Mouse (Mus musculus) embryonic stem cell, embryonic (primary cell): ENCODE results near the gene Ttc6.

Experiments
- CTCF ChIA-PET, 4 experiments: fragments of 300-600 bp in 2 of 4; fragments of 350-600 bp in 2 of 4; sonication (Branson Sonifier 250); formaldehyde crosslinking; loops; one replicate each; lab custom pipeline; 2022; ENCODE audit warnings: inconsistent platforms in 2 of 4; lab: Charles Lee
- POLR2A ChIA-PET, 4 experiments: fragments of 300-600 bp in 2 of 4; fragments of 350-600 bp in 2 of 4; sonication (Branson Sonifier 250); formaldehyde crosslinking; loops; one replicate each; lab custom pipeline; 2022; ENCODE audit warnings: antibody characterized with exemption in 4 of 4, inconsistent platforms in 1 of 4; lab: Charles Lee

The Ttc6 gene

GRCm38 (mm10) chr12:57563909-57564308, at the start of gene Ttc6:
Ttc6 (plus strand) TSS chr12:57564113.
- ChIA-PET CTCF (interaction anchor here in 3 of 4 experiments (0.6 to 1.3 kb wide), 5 partner anchors 12 to 22 kb away, joined by 3 to 8 read pairs (median 4); no protein-coding TSS in a partner anchor), POLR2A (interaction anchor here in 2 of 4 experiments (0.5 to 2.1 kb wide), 3 partner anchors 14 to 551 kb away, joined by 3 to 7 read pairs (median 3); no protein-coding TSS in a partner anchor)

- ChIA-PET CTCF (no interaction called here), POLR2A (no interaction called here)
Measured at GRCm38 (mm10) chr12:57514552-57514951, 49.4 kb upstream of the Ttc6 start.

- POLR2A ChIA-PET: no interaction called here
- CTCF ChIA-PET: no interaction called here
Measured at GRCm38 (mm10) chr12:57515702-57516377, 48.1 kb upstream of the Ttc6 start.

GRCm38 (mm10) chr12:57528335-57528734, 35.6 kb upstream of the Ttc6 start:
- ChIA-PET CTCF (interaction anchor here in 1 of 4 experiments (1.3 kb wide), 1 partner anchor 14 kb away, joined by 5 read pairs; no protein-coding TSS in a partner anchor), POLR2A (no interaction called here)

- POLR2A ChIA-PET: interaction anchor here in 1 of 4 experiments (0.7 kb wide), 1 partner anchor 64 kb away, joined by 3 read pairs; no protein-coding TSS in a partner anchor
- CTCF ChIA-PET: interaction anchor here in 1 of 4 experiments (0.9 kb wide), 1 partner anchor 12 kb away, joined by 3 read pairs; no protein-coding TSS in a partner anchor
Measured at GRCm38 (mm10) chr12:57530474-57530873, 33.4 kb upstream of the Ttc6 start.

- CTCF ChIA-PET: interaction anchor here in 1 of 4 experiments (0.6 to 0.7 kb wide), 2 partner anchors 222 to 291 kb away, joined by 3 read pairs; no protein-coding TSS in a partner anchor
- POLR2A ChIA-PET: interaction anchor here in 1 of 4 experiments (0.7 to 0.8 kb wide), 2 partner anchors 10 kb away, joined by 3 read pairs; no protein-coding TSS in a partner anchor
Measured at GRCm38 (mm10) chr12:57534517-57534878, 29.4 kb upstream of the Ttc6 start.

- POLR2A ChIA-PET: interaction anchor here in 2 of 4 experiments (0.8 to 1.4 kb wide), 2 partner anchors 9 to 304 kb away, joined by 3 read pairs; no protein-coding TSS in a partner anchor
- CTCF ChIA-PET: interaction anchor here in 1 of 4 experiments (0.6 to 0.7 kb wide), 2 partner anchors 223 to 291 kb away, joined by 3 read pairs; no protein-coding TSS in a partner anchor
Measured at GRCm38 (mm10) chr12:57534879-57535611, 28.9 kb upstream of the Ttc6 start.

- ChIA-PET CTCF (interaction anchor here in 2 of 4 experiments (0.7 to 0.8 kb wide), 2 partner anchors 9 to 10 kb away, joined by 3 read pairs; no protein-coding TSS in a partner anchor), POLR2A (interaction anchor here in 2 of 4 experiments (0.6 to 1.4 kb wide), 2 partner anchors 305 to 841 kb away, joined by 3 to 4 read pairs; no protein-coding TSS in a partner anchor)
Measured at GRCm38 (mm10) chr12:57536056-57536908, 27.6 kb upstream of the Ttc6 start.

GRCm38 (mm10) chr12:57536909-57537670, 26.8 kb upstream of the Ttc6 start:
- CTCF ChIA-PET: interaction anchor here in 1 of 4 experiments (0.7 kb wide), 1 partner anchor 8 kb away, joined by 3 read pairs; no protein-coding TSS in a partner anchor
- POLR2A ChIA-PET: interaction anchor here in 2 of 4 experiments (0.6 to 1.0 kb wide), 2 partner anchors 10 to 841 kb away, joined by 3 to 4 read pairs; no protein-coding TSS in a partner anchor

GRCm38 (mm10) chr12:57537791-57538587, 25.9 kb upstream of the Ttc6 start:
- POLR2A ChIA-PET: interaction anchor here in 1 of 4 experiments (0.6 to 1.1 kb wide), 4 partner anchors 11 to 837 kb away, joined by 3 to 5 read pairs (median 3); no protein-coding TSS in a partner anchor
- CTCF ChIA-PET: interaction anchor here in 1 of 4 experiments (0.8 kb wide), 1 partner anchor 11 kb away, joined by 7 read pairs; no protein-coding TSS in a partner anchor

GRCm38 (mm10) chr12:57538588-57539550, 25.0 kb upstream of the Ttc6 start:
- POLR2A ChIA-PET: interaction anchor here in 1 of 4 experiments (0.6 to 1.1 kb wide), 3 partner anchors 11 to 838 kb away, joined by 3 to 5 read pairs (median 3); no protein-coding TSS in a partner anchor
- CTCF ChIA-PET: interaction anchor here in 2 of 4 experiments (0.6 to 1.3 kb wide), 3 partner anchors 10 to 87 kb away, joined by 3 to 9 read pairs (median 7); no protein-coding TSS in a partner anchor

GRCm38 (mm10) chr12:57539551-57539985, 24.3 kb upstream of the Ttc6 start:
- POLR2A ChIA-PET: interaction anchor here in 1 of 4 experiments (1.1 kb wide), 1 partner anchor 838 kb away, joined by 5 read pairs; no protein-coding TSS in a partner anchor

GRCm38 (mm10) chr12:57541118-57541517, 22.8 kb upstream of the Ttc6 start:
- ChIA-PET POLR2A (interaction anchor here in 1 of 4 experiments (1.0 kb wide), 1 partner anchor 10 kb away, joined by 4 read pairs; no protein-coding TSS in a partner anchor), CTCF (interaction anchor here in 1 of 4 experiments (1.5 to 1.7 kb wide), 2 partner anchors 35 to 851 kb away, joined by 4 to 5 read pairs; no protein-coding TSS in a partner anchor)

More at GRCm38 (mm10) chr12:57539551-57539985, 24.3 kb upstream of the Ttc6 start:
- CTCF ChIA-PET: interaction anchor here in 2 of 4 experiments (0.6 to 1.3 kb wide), 3 partner anchors 10 to 209 kb away, joined by 3 to 10 read pairs (median 9); no protein-coding TSS in a partner anchor
